Mouse (Mus musculus): Measurements from ENCODE around the gene Pacs1. TPM values are rescaled to one million over a fixed set of nuclear protein-coding genes. Genes with fewer than 3 reads are reported as not detected.

Gene Pacs1
- polyA plus RNA-seq, 1 experiment from 2014 or later, result 21.3 TPM

- H3K36me3 ChIP-seq, result no peaks in the 10 kb centered on the region
- no peak overlapping the region for H3K4me3 ChIP-seq
- no peaks in the 10 kb centered on the region for H3K9me3 ChIP-seq (replicated peaks)
- 87% methylated on average over 3 of the region's 3 CpGs for WGBS
- H3K4me1 ChIP-seq, result peaks cover 8% of the 10 kb centered on the region
- H3K27me3 ChIP-seq (ENCODE audit: low read depth, poor library complexity, severe bottlenecking), result peaks cover 12% of the 10 kb centered on the region
- no peak overlapping the region for H3K27ac ChIP-seq (replicated peaks)
- DNase-seq (ENCODE audit: low spot score), result no peak
These were observed 149.7 kb downstream of the Pacs1 start for GRCm38 (mm10) chr19:5123241-5123640.

GRCm38 (mm10) chr19:5122492-5122891 lies 150.4 kb downstream of the Pacs1 start:
- Histone ChIP-seq H3K9me3 (replicated peaks) (no peaks in the 10 kb centered on the region), H3K27ac (replicated peaks) (no peak overlapping the region), H3K4me3 (no peak overlapping the region), H3K27me3 (ENCODE audit: low read depth, poor library complexity, severe bottlenecking) (peaks cover 12% of the 10 kb centered on the region), H3K36me3 (no peaks in the 10 kb centered on the region), H3K4me1 (peaks cover 10% of the 10 kb centered on the region)
- 74% methylated on average over 10 of the region's 10 CpGs for WGBS
- DNase-seq (ENCODE audit: low spot score), result no peak

DNA sequence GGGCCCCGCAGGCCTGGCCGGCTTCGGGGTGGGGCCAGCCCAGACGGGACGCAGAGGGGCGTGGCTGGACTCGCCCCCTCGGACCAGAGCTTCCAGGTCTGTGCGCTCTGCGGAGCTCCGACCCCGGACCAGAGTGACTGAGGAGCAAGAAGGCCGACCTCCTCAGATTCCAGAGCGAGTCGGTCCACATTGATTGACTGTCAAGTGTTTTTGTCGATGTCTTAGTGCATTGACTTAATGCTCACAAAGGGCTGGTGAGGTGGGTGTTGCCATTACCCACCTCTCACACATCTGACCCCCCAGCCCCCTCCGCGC lies 154.6 kb downstream of the Pacs1 start, which contains the start of gene Klc2:
Klc2 (minus strand) TSS at position 177 of the 315 bp plus-strand sequence.
- no peak for DNase-seq (ENCODE audit: low spot score)
- H3K27ac ChIP-seq (replicated peaks), result peak within 1 kb of the TSS; percentile 91
- peaks cover 25% of the 10 kb centered on the region for H3K36me3 ChIP-seq
- peak within 1 kb of the TSS; percentile 91 for H3K4me3 ChIP-seq
- WGBS, result 1% methylated on average over 18 of the region's 18 CpGs
- peaks cover 12% of the 10 kb centered on the region for H3K27me3 ChIP-seq (ENCODE audit: low read depth, poor library complexity, severe bottlenecking)
- H3K9me3 ChIP-seq (replicated peaks), result no peaks in the 10 kb centered on the region
- peaks cover 20% of the 10 kb centered on the region for H3K4me1 ChIP-seq

GRCm38 (mm10) chr19:5117494-5118383 lies 155.2 kb downstream of the Pacs1 start:
- Histone ChIP-seq H3K27ac (replicated peaks) (peak overlapping the region; percentile 91), H3K4me1 (peaks cover 20% of the 10 kb centered on the region), H3K4me3 (peak overlapping the region; percentile 91), H3K9me3 (replicated peaks) (no peaks in the 10 kb centered on the region), H3K36me3 (peaks cover 31% of the 10 kb centered on the region), H3K27me3 (ENCODE audit: low read depth, poor library complexity, severe bottlenecking) (peaks cover 12% of the 10 kb centered on the region)
- whole genome bisulfite sequencing, result under 1% methylated on average over 83 of the region's 83 CpGs
- peak; percentile 91 for DNase-seq (ENCODE audit: low spot score)

GRCm38 (mm10) chr19:5113783-5114182 lies 159.1 kb downstream of the Pacs1 start:
- peaks cover 3% of the 10 kb centered on the region; the same call in 1 of the 2 replicates for H3K27me3 ChIP-seq (ENCODE audit: low read depth, poor library complexity, severe bottlenecking)
- DNase-seq (ENCODE audit: low spot score), result no peak
- no peak overlapping the region for H3K27ac ChIP-seq (replicated peaks)
- WGBS, result 97% methylated on average over 7 of the region's 7 CpGs
- H3K36me3 ChIP-seq, result peaks cover 71% of the 10 kb centered on the region
- H3K4me3 ChIP-seq, result no peak overlapping the region
- no peaks in the 10 kb centered on the region for H3K9me3 ChIP-seq (replicated peaks)
- H3K4me1 ChIP-seq, result peaks cover 17% of the 10 kb centered on the region

GRCm38 (mm10) chr19:5109659-5110453 lies 163.1 kb downstream of the Pacs1 start:
- H3K4me1 ChIP-seq, result peaks cover 31% of the 10 kb centered on the region
- H3K27me3 ChIP-seq (ENCODE audit: low read depth, poor library complexity, severe bottlenecking), result no peaks in the 10 kb centered on the region
- WGBS, result 76% methylated on average over 19 of the region's 19 CpGs
- no peak overlapping the region for H3K27ac ChIP-seq (replicated peaks)
- no peak overlapping the region for H3K4me3 ChIP-seq
- no peaks in the 10 kb centered on the region for H3K9me3 ChIP-seq (replicated peaks)
- no peak for DNase-seq (ENCODE audit: low spot score)
- peaks cover 76% of the 10 kb centered on the region for H3K36me3 ChIP-seq

- no peak for DNase-seq (ENCODE audit: low spot score)
- Histone ChIP-seq H3K27ac (replicated peaks) (no peak overlapping the region), H3K4me3 (no peak overlapping the region), H3K27me3 (ENCODE audit: low read depth, poor library complexity, severe bottlenecking) (no peaks in the 10 kb centered on the region), H3K4me1 (peaks cover 32% of the 10 kb centered on the region), H3K9me3 (replicated peaks) (no peaks in the 10 kb centered on the region), H3K36me3 (peaks cover 78% of the 10 kb centered on the region)
- WGBS, result 69% methylated on average over 4 of the region's 4 CpGs
These were observed 164.2 kb downstream of the Pacs1 start for GRCm38 (mm10) chr19:5108702-5109101.

GRCm38 (mm10) chr19:5108271-5108575 lies 164.7 kb downstream of the Pacs1 start:
- Histone ChIP-seq H3K4me3 (peak overlapping the region; percentile 88; the same call in 1 of the 2 replicates), H3K36me3 (peaks cover 78% of the 10 kb centered on the region), H3K27ac (replicated peaks) (no peak overlapping the region), H3K9me3 (replicated peaks) (no peaks in the 10 kb centered on the region), H3K4me1 (peaks cover 32% of the 10 kb centered on the region), H3K27me3 (ENCODE audit: low read depth, poor library complexity, severe bottlenecking) (no peaks in the 10 kb centered on the region)
- 29% methylated on average over 5 of the region's 5 CpGs for WGBS
- peak; percentile 29 for DNase-seq (ENCODE audit: low spot score)

DNA sequence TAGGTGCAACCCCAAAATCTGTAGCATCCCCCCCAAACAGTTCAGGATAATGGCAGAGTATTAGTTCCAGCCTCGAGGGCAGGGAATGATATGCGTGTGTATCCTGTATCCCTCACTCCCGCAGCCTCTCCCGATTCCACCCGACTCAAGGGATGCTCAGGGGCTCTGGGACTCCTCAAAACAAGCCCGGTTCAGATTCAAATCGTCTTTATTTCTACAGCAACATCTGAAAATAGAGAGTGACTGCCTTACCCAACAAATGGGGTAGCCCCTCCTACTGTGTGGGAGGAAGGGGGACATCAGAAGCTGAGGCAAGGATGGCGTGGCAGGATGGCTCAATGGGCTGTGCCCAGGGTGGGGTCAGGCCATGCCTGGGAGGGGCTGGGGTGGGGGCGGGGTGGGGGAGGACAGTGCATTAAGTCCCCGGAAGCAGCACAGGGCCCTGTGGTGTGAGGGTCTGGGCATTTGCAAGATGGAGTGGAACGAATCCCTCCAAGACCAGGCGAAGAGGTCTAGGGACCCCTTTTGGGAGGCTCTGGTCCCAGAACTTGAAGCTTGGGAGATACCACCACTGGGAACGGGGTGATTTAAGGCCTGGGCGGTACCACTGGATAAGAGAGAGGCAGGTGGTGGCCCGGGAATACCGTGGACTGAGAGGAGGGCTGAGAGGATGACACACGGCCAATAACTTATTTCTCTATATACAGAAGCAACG lies 165.2 kb downstream of the Pacs1 start:
- 74% methylated on average over 18 of the region's 18 CpGs for WGBS
- H3K27me3 ChIP-seq (ENCODE audit: low read depth, poor library complexity, severe bottlenecking), result no peaks in the 10 kb centered on the region
- H3K36me3 ChIP-seq, result peaks cover 78% of the 10 kb centered on the region
- peaks cover 32% of the 10 kb centered on the region for H3K4me1 ChIP-seq
- peak overlapping the region; percentile 88; the same call in 1 of the 2 replicates for H3K4me3 ChIP-seq
- H3K9me3 ChIP-seq (replicated peaks), result no peaks in the 10 kb centered on the region
- no peak overlapping the region; the same call in 1 of the 2 replicates for H3K27ac ChIP-seq (replicated peaks)
- DNase-seq (ENCODE audit: low spot score), result no peak

DNA sequence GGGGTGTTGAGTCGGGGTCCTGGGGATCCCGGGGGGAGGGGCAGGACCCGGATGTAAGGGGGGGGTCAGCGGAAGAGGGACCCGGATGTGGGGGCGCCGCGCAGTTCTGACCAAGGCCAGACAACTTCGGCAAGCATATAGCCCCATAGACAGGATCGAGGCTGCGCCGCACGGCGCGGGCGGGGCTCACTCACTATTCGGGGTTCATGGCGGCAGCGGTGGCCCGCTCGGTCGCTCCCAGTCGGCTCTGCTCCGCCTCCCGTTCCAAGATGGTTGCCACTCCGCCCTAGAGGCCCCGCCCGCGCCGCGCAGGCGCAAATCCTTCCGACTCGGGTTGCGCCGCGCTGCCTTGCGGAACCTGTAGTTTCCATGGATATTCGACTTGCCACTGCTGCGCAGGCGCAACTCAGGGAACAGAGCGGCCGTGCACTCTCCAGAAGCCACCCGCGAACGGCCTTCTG lies 166.2 kb downstream of the Pacs1 start, which contains the start of gene Rab1b:
Rab1b (minus strand) TSS at position 342 of the 461 bp plus-strand sequence.
- H3K9me3 ChIP-seq (replicated peaks), result no peaks in the 10 kb centered on the region
- H3K27ac ChIP-seq (replicated peaks), result peak within 1 kb of the TSS; percentile 97
- no peaks in the 10 kb centered on the region for H3K27me3 ChIP-seq (ENCODE audit: low read depth, poor library complexity, severe bottlenecking)
- WGBS, result under 1% methylated on average over 46 of the region's 46 CpGs
- H3K36me3 ChIP-seq, result peaks cover 78% of the 10 kb centered on the region
- DNase-seq (ENCODE audit: low spot score), result peak; percentile 98
- peak within 1 kb of the TSS; percentile 88 for H3K4me3 ChIP-seq
- peaks cover 32% of the 10 kb centered on the region for H3K4me1 ChIP-seq

GRCm38 (mm10) chr19:5106074-5106473 lies 166.8 kb downstream of the Pacs1 start:
- Histone ChIP-seq H3K27me3 (ENCODE audit: low read depth, poor library complexity, severe bottlenecking) (no peaks in the 10 kb centered on the region), H3K9me3 (replicated peaks) (no peaks in the 10 kb centered on the region), H3K4me3 (peak overlapping the region; percentile 88), H3K36me3 (peaks cover 78% of the 10 kb centered on the region), H3K27ac (replicated peaks) (peak overlapping the region; percentile 97), H3K4me1 (peaks cover 32% of the 10 kb centered on the region)
- 30% methylated on average over 9 of the region's 9 CpGs for WGBS
- DNase-seq (ENCODE audit: low spot score), result no peak

Data from midbrain, embryonic 10.5 days (tissue).